Mouse (Mus musculus): Measurements from ENCODE around the gene Nup214. TPM values are rescaled to one million over a fixed set of nuclear protein-coding genes. Genes with fewer than 3 reads are reported as not detected.

Nup214 gene
- polyA plus RNA-seq, 2 experiments: 13.5 to 33.6 TPM

GRCm38 (mm10) chr2:31961791-31962222 is 12.4 kb upstream of the Nup214 start:
- DNase-seq (ENCODE audit: low read depth in 3 of 3, low spot score in 3 of 3): no peak
- WGBS (ENCODE audit: insufficient replicate concordance): 58% methylated on average over 4 of the region's 4 CpGs
- Histone ChIP-seq H3K9me3 (ENCODE audit: control insufficient read depth, low read length) (no peaks in the 10 kb centered on the region), H3K4me2 (ENCODE audit: low read depth) (no peak overlapping the region), H3K9ac (replicated peaks) (no peak overlapping the region), H3K36me3 (replicated peaks; ENCODE audit: control insufficient read depth, insufficient read depth, low read depth) (no peaks in the 10 kb centered on the region), H3K4me1 (replicated peaks; ENCODE audit: control insufficient read depth in 2 of 2, insufficient read depth in 2 of 2, low read length in 1 of 2) (0 out of 4 replicates have a peak, but pooled peaks cover 0 to 2% of the 10 kb centered on the region in 2 experiments), H3K27me3 (ENCODE audit: control insufficient read depth, insufficient read depth, low read length) (no peaks in the 10 kb centered on the region), H3K4me3 (ENCODE audit: insufficient read depth in 1 of 2, low read depth in 2 of 2, low read length in 2 of 2) (no peak overlapping the region), H3K27ac (no peak overlapping the region)
- no peak for ATAC-seq (ENCODE audit: insufficient read depth)
- TF ChIP-seq EP300 (IDR thresholded peaks at IDR 0.05; ENCODE audit: low read depth): no peak
- no peak for TF ChIP-seq CTCF (IDR thresholded peaks at IDR 0.05; ENCODE audit: low read depth)

GRCm38 (mm10) chr2:31962501-31963224 is 11.6 kb upstream of the Nup214 start:
- no peak for ATAC-seq (ENCODE audit: insufficient read depth)
- 57% methylated on average over 8 of the region's 8 CpGs for WGBS (ENCODE audit: insufficient replicate concordance)
- H3K4me2 ChIP-seq (ENCODE audit: low read depth): no peak overlapping the region

GRCm38 (mm10) chr2:31963491-31963890 is 10.7 kb upstream of the Nup214 start:
- no peaks in the 10 kb centered on the region for H3K36me3 ChIP-seq (replicated peaks; ENCODE audit: control insufficient read depth, insufficient read depth, low read depth)
- H3K4me2 ChIP-seq (ENCODE audit: low read depth): no peak overlapping the region
- ATAC-seq (ENCODE audit: insufficient read depth) (no peak), DNase-seq (ENCODE audit: low read depth in 3 of 3, low spot score in 3 of 3) (no peak)
- TF ChIP-seq EP300 (IDR thresholded peaks at IDR 0.05; ENCODE audit: low read depth) (no peak), CTCF (IDR thresholded peaks at IDR 0.05; ENCODE audit: low read depth) (no peak)
- no peaks in the 10 kb centered on the region for H3K27me3 ChIP-seq (ENCODE audit: control insufficient read depth, insufficient read depth, low read length)
- no peak overlapping the region for H3K4me3 ChIP-seq (ENCODE audit: insufficient read depth in 1 of 2, low read depth in 2 of 2, low read length in 2 of 2)
- no peak overlapping the region for H3K27ac ChIP-seq
- 67% methylated on average over 7 of the region's 7 CpGs for WGBS (ENCODE audit: insufficient replicate concordance)
- 0 out of 4 replicates have a peak, but pooled peaks cover 0 to 2% of the 10 kb centered on the region in 2 experiments for H3K4me1 ChIP-seq (replicated peaks; ENCODE audit: control insufficient read depth in 2 of 2, insufficient read depth in 2 of 2, low read length in 1 of 2)
- no peak overlapping the region for H3K9ac ChIP-seq (replicated peaks)
- H3K9me3 ChIP-seq (ENCODE audit: control insufficient read depth, low read length): no peaks in the 10 kb centered on the region

More at GRCm38 (mm10) chr2:31962501-31963224, 11.6 kb upstream of the Nup214 start:
- no peak overlapping the region for H3K9ac ChIP-seq (replicated peaks)
- no peak overlapping the region for H3K4me3 ChIP-seq (ENCODE audit: insufficient read depth in 1 of 2, low read depth in 2 of 2, low read length in 2 of 2)
- 0 out of 4 replicates have a peak, but pooled peaks cover 0 to 2% of the 10 kb centered on the region in 2 experiments for H3K4me1 ChIP-seq (replicated peaks; ENCODE audit: control insufficient read depth in 2 of 2, insufficient read depth in 2 of 2, low read length in 1 of 2)
- no peaks in the 10 kb centered on the region for H3K27me3 ChIP-seq (ENCODE audit: control insufficient read depth, insufficient read depth, low read length)
- no peak overlapping the region for H3K27ac ChIP-seq
- no peaks in the 10 kb centered on the region for H3K36me3 ChIP-seq (replicated peaks; ENCODE audit: control insufficient read depth, insufficient read depth, low read depth)
- DNase-seq (ENCODE audit: low read depth in 3 of 3, low spot score in 3 of 3): no peak
- no peaks in the 10 kb centered on the region for H3K9me3 ChIP-seq (ENCODE audit: control insufficient read depth, low read length)
- TF ChIP-seq CTCF (IDR thresholded peaks at IDR 0.05; ENCODE audit: low read depth): peak; percentile 42
- no peak for TF ChIP-seq EP300 (IDR thresholded peaks at IDR 0.05; ENCODE audit: low read depth)

DNA sequence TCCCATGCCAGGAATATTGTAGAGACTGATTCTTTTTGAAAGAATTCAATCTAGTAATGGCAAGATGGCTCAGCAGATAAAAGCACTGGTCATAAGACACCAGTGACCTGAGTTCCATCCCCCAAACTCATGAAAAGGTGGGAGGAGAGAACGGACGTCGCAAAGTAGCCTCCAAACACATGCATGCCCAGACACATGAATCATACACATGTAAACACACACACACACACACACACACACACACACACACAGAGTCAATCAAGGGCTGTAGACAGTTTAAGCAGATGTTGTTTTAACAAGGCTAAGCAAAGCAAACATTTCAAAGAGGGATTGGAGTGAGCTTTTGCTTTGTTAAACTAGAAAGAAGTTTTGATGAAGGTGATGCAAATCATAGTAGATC is 10.0 kb upstream of the Nup214 start:
- no peak overlapping the region for H3K27ac ChIP-seq
- WGBS (ENCODE audit: insufficient replicate concordance): 88% methylated on average over 3 of the region's 3 CpGs

GRCm38 (mm10) chr2:31965110-31965509 is 9.1 kb upstream of the Nup214 start:
- 0 out of 4 replicates have a peak, but pooled peaks cover 0 to 2% of the 10 kb centered on the region in 2 experiments for H3K4me1 ChIP-seq (replicated peaks; ENCODE audit: control insufficient read depth in 2 of 2, insufficient read depth in 2 of 2, low read length in 1 of 2)
- no peak overlapping the region for H3K9ac ChIP-seq (replicated peaks)
- peak; percentile 93 for TF ChIP-seq CTCF (IDR thresholded peaks at IDR 0.05; ENCODE audit: low read depth)
- no peak for TF ChIP-seq EP300 (IDR thresholded peaks at IDR 0.05; ENCODE audit: low read depth)
- DNase-seq (ENCODE audit: low read depth in 3 of 3, low spot score in 3 of 3) (peak; percentile 25 to 41 (median 30)), ATAC-seq (ENCODE audit: insufficient read depth) (no peak)
- no peak overlapping the region for H3K4me3 ChIP-seq (ENCODE audit: insufficient read depth in 1 of 2, low read depth in 2 of 2, low read length in 2 of 2)
- no peaks in the 10 kb centered on the region for H3K9me3 ChIP-seq (ENCODE audit: control insufficient read depth, low read length)
- H3K27me3 ChIP-seq (ENCODE audit: control insufficient read depth, insufficient read depth, low read length): no peaks in the 10 kb centered on the region
- no peaks in the 10 kb centered on the region for H3K36me3 ChIP-seq (replicated peaks; ENCODE audit: control insufficient read depth, insufficient read depth, low read depth)
- H3K4me2 ChIP-seq (ENCODE audit: low read depth): no peak overlapping the region
- H3K27ac ChIP-seq: no peak overlapping the region

More for the DNA sequence above, 10.0 kb upstream of the Nup214 start:
- TF ChIP-seq EP300 (IDR thresholded peaks at IDR 0.05; ENCODE audit: low read depth) (no peak), CTCF (IDR thresholded peaks at IDR 0.05; ENCODE audit: low read depth) (no peak)
- H3K4me1 ChIP-seq (replicated peaks; ENCODE audit: control insufficient read depth in 2 of 2, insufficient read depth in 2 of 2, low read length in 1 of 2): 0 out of 4 replicates have a peak, but pooled peaks cover 0 to 2% of the 10 kb centered on the region in 2 experiments
- no peak overlapping the region for H3K4me2 ChIP-seq (ENCODE audit: low read depth)
- H3K36me3 ChIP-seq (replicated peaks; ENCODE audit: control insufficient read depth, insufficient read depth, low read depth): no peaks in the 10 kb centered on the region
- no peak overlapping the region for H3K4me3 ChIP-seq (ENCODE audit: insufficient read depth in 1 of 2, low read depth in 2 of 2, low read length in 2 of 2)
- no peaks in the 10 kb centered on the region for H3K9me3 ChIP-seq (ENCODE audit: control insufficient read depth, low read length)
- no peak overlapping the region for H3K9ac ChIP-seq (replicated peaks)
- no peaks in the 10 kb centered on the region for H3K27me3 ChIP-seq (ENCODE audit: control insufficient read depth, insufficient read depth, low read length)
- ATAC-seq (ENCODE audit: insufficient read depth) (no peak), DNase-seq (ENCODE audit: low read depth in 3 of 3, low spot score in 3 of 3) (no peak)

All from liver, embryonic 14.5 days (tissue).